Comparison of ENCODE assay signal across 15 mouse cellular contexts in the genomic region with DNA sequence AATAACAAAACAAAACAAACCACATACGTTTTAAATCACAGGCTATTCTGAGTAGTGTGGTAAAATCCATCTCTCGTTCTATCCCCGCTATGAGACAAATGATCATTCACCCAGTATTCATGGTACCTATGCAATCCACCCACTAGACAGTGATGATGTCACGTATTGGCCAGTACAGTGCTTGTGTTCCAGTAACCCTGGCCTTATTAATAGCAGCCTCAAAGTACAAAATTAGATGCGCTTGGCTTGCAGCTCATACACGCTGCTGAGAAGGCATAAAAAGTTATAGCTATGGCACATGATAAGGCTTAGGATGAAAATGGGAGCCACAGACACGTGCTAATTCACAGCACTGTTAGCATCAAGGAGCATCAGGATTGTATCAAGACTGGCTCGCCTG.
"Had no signal": no experiment of that assay in that cellular context is flagged by ENCODE, and none has a peak within 500 bp of the region (broad histone marks: within the 10 kb centered on the region; RNA-seq: fewer than 3 reads in every experiment).

No protein-coding gene starts in this region.

- H3K4me2 ChIP-seq: liver, embryonic 11.5 days; liver, embryonic 15.5 days; midbrain, embryonic 13.5 days; neural tube, embryonic 15.5 days had no signal

- H3K36me3 ChIP-seq: liver, embryonic 15.5 days; midbrain, embryonic 13.5 days; neural tube, embryonic 15.5 days had no signal

- H3K9ac ChIP-seq: liver, embryonic 15.5 days; midbrain, embryonic 13.5 days; neural tube, embryonic 15.5 days had no signal

- DNase-seq: kidney, postnatal 10 days; kidney, postnatal 4 days; lung, adult 2 months; lung, postnatal 36 days; right cerebral cortex, adult 18-20 months; right cerebral cortex, postnatal 25 days; thymus, adult 18-20 months; thymus, postnatal 14 days had no signal

- H3K27ac ChIP-seq: layer of hippocampus, adult 2 months; liver, embryonic 15.5 days; midbrain, embryonic 13.5 days; neural tube, embryonic 15.5 days; stomach, postnatal 0 days had no signal

- H3K9me3 ChIP-seq: liver, embryonic 15.5 days; midbrain, embryonic 13.5 days; neural tube, embryonic 15.5 days had no signal

- H3K27me3 ChIP-seq: liver, embryonic 15.5 days; neural tube, embryonic 15.5 days had no signal

- H3K4me1 ChIP-seq: liver, embryonic 15.5 days; neural tube, embryonic 15.5 days had no signal

- ATAC-seq: lung, postnatal 0 days; midbrain, embryonic 13.5 days had no signal

- H3K4me3 ChIP-seq: layer of hippocampus, adult 2 months; liver, embryonic 15.5 days; midbrain, embryonic 13.5 days; neural tube, embryonic 15.5 days had no signal
